In the genomic region with DNA sequence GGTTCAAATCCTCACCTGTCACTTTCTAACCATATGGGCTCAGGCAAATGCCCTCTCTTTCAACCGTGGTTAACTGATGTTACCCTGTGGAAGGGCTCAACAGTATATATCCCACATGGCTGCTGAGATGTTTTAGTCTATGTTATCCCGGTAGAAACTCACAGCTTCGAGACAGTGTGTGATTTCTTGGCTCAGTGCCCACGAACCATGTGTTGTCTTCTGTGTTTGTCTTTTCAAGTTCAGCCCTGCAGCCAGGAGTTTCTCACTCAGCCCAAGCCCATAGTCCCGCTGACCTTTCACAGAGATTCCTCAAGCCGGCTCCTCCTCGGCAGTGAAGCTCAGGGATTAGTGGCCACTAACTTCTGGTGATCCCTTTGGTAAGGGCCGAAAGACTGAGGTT, we compare ENCODE assay signal across 28 mouse cellular contexts.
DNase-seq lines count a peak whose midpoint lies in the region; ATAC-seq and TF ChIP-seq lines count a peak whose summit lies in the region.
"Had no signal": no experiment of that assay in that cellular context is flagged by ENCODE, and none has a peak within 500 bp of the region (broad histone marks: within the 10 kb centered on the region; RNA-seq: fewer than 3 reads in every experiment).

No protein-coding gene starts in this region.

- no peak overlapping the region for H3K9ac ChIP-seq in forebrain, embryonic 14.5 days (ENCODE audit: low read length)
- no peak overlapping the region for H3K9ac ChIP-seq in forebrain, embryonic 15.5 days (replicated peaks)
- no peak overlapping the region for H3K9ac ChIP-seq in kidney, embryonic 14.5 days (ENCODE audit: low read depth, low read length)
- H3K9ac ChIP-seq: embryonic facial prominence, embryonic 12.5 days; forebrain, embryonic 12.5 days; hindbrain, embryonic 15.5 days; intestine, embryonic 15.5 days; limb, embryonic 12.5 days; liver, postnatal 0 days; midbrain, embryonic 12.5 days had no signal

- no peak for TF ChIP-seq CTCF in brain, embryonic 14.5 days (IDR thresholded peaks at IDR 0.05; ENCODE audit: borderline replicate concordance, extremely low read depth, insufficient read depth, insufficient read length)

- TF ChIP-seq POLR2A in brain, embryonic 14.5 days (IDR thresholded peaks at IDR 0.05; ENCODE audit: borderline replicate concordance, extremely low read depth, insufficient read depth, insufficient read length, poor library complexity, severe bottlenecking) = no peak

- no peaks in the 10 kb centered on the region for H3K4me1 ChIP-seq in forebrain, embryonic 14.5 days (ENCODE audit: control insufficient read depth, insufficient read depth, low read length)
- no peaks in the 10 kb centered on the region for H3K4me1 ChIP-seq in forebrain, embryonic 15.5 days
- H3K4me1 ChIP-seq in kidney, embryonic 14.5 days (ENCODE audit: control insufficient read depth, insufficient read depth, low read length) = no peaks in the 10 kb centered on the region
- H3K4me1 ChIP-seq: forebrain, embryonic 12.5 days; hindbrain, embryonic 15.5 days; intestine, embryonic 15.5 days; midbrain, embryonic 12.5 days had no signal

- ATAC-seq in forebrain, embryonic 14.5 days = peak; percentile 45; the same call in 1 of the 2 replicates
- ATAC-seq in forebrain, embryonic 15.5 days (replicated peaks) = no peak; the same call in 1 of the 2 replicates
- 0 out of 2 replicates have a peak, but pooled peaks have one; percentile 44 for ATAC-seq in kidney, embryonic 14.5 days (ENCODE audit: low FRiP score, low TSS enrichment)
- ATAC-seq in megakaryocyte progenitor cell, adult 5-6 weeks (replicated peaks; ENCODE audit: poor library complexity) = no peak
- ATAC-seq: intestine, embryonic 15.5 days; liver, postnatal 0 days; Patski had no signal

- H3K27me3 ChIP-seq in forebrain, embryonic 14.5 days (replicated peaks; ENCODE audit: control insufficient read depth, insufficient read depth, low read length) = no peaks in the 10 kb centered on the region
- no peaks in the 10 kb centered on the region for H3K27me3 ChIP-seq in forebrain, embryonic 15.5 days
- no peaks in the 10 kb centered on the region for H3K27me3 ChIP-seq in kidney, embryonic 14.5 days (ENCODE audit: control insufficient read depth, insufficient read depth, low read length)
- H3K27me3 ChIP-seq: CH12.LX; embryonic facial prominence, embryonic 12.5 days; forebrain, embryonic 12.5 days; hindbrain, embryonic 15.5 days; intestine, embryonic 15.5 days; Patski had no signal

- no peaks in the 10 kb centered on the region for H3K36me3 ChIP-seq in forebrain, embryonic 14.5 days (ENCODE audit: control insufficient read depth, insufficient read depth, low read length)
- no peaks in the 10 kb centered on the region for H3K36me3 ChIP-seq in forebrain, embryonic 15.5 days
- H3K36me3 ChIP-seq in kidney, embryonic 14.5 days (ENCODE audit: control insufficient read depth, insufficient read depth, low read length) = no peaks in the 10 kb centered on the region
- H3K36me3 ChIP-seq: embryonic facial prominence, embryonic 12.5 days; forebrain, embryonic 12.5 days; G1E; hindbrain, embryonic 15.5 days; intestine, embryonic 15.5 days; limb, embryonic 12.5 days; midbrain, embryonic 12.5 days had no signal

- no peak overlapping the region for H3K4me2 ChIP-seq in forebrain, embryonic 14.5 days (ENCODE audit: low read length)
- no peak overlapping the region for H3K4me2 ChIP-seq in forebrain, embryonic 15.5 days (replicated peaks)
- no peak overlapping the region for H3K4me2 ChIP-seq in kidney, embryonic 14.5 days (replicated peaks; ENCODE audit: low read depth, low read length)
- H3K4me2 ChIP-seq: embryonic facial prominence, embryonic 12.5 days; forebrain, embryonic 12.5 days; hindbrain, embryonic 15.5 days; intestine, embryonic 15.5 days; limb, embryonic 12.5 days; liver, embryonic 11.5 days; midbrain, embryonic 12.5 days had no signal

- DNase-seq in forebrain, embryonic 14.5 days (ENCODE audit: low spot score) = peak; percentile 50
- DNase-seq in kidney, adult 11 months = no peak
- peak; percentile 30 for DNase-seq in right cerebral cortex, postnatal 14 days
- DNase-seq in right cerebral cortex, adult 18-20 months = no peak
- peak; percentile 64 for DNase-seq in brain, embryonic 14.5 days (ENCODE audit: low read depth)
- DNase-seq: adrenal gland, adult 8-10 months; B cell, adult 2 months; gastrocnemius, adult 2 months; kidney, adult 9 months; kidney, postnatal 4 days; liver, postnatal 0 days; lung, postnatal 10 days; thymus, adult 18-20 months; thymus, postnatal 36 days had no signal

- no peak overlapping the region for H3K4me3 ChIP-seq in forebrain, embryonic 14.5 days (ENCODE audit: low read depth, low read length)
- no peak overlapping the region for H3K4me3 ChIP-seq in forebrain, embryonic 15.5 days
- H3K4me3 ChIP-seq in kidney, embryonic 14.5 days (ENCODE audit: low read length) = no peak overlapping the region
- H3K4me3 ChIP-seq: embryonic facial prominence, embryonic 12.5 days; erythroblast, embryonic 14.5 days; forebrain, embryonic 12.5 days; gastrocnemius, adult 2 months; hindbrain, embryonic 15.5 days; intestine, embryonic 15.5 days; limb, embryonic 12.5 days; midbrain, embryonic 12.5 days had no signal

- H3K9me3 ChIP-seq in forebrain, embryonic 14.5 days (replicated peaks; ENCODE audit: control insufficient read depth, low read length) = no peaks in the 10 kb centered on the region
- no peaks in the 10 kb centered on the region for H3K9me3 ChIP-seq in forebrain, embryonic 15.5 days
- H3K9me3 ChIP-seq in kidney, embryonic 14.5 days (ENCODE audit: control insufficient read depth, low read length) = no peaks in the 10 kb centered on the region
- H3K9me3 ChIP-seq: embryonic facial prominence, embryonic 12.5 days; forebrain, embryonic 12.5 days; G1E; hindbrain, embryonic 15.5 days; intestine, embryonic 15.5 days; limb, embryonic 12.5 days; midbrain, embryonic 12.5 days had no signal

- WGBS in forebrain, embryonic 14.5 days = 46% methylated on average over 8 of the region's 8 CpGs
- WGBS in forebrain, embryonic 15.5 days = 46% methylated on average over 8 of the region's 8 CpGs
- 66% methylated on average over 8 of the region's 8 CpGs for WGBS in kidney, embryonic 14.5 days

- H3K27ac ChIP-seq in forebrain, embryonic 14.5 days (ENCODE audit: low read depth, low read length) = no peak overlapping the region
- H3K27ac ChIP-seq in forebrain, embryonic 15.5 days (replicated peaks) = no peak overlapping the region
- no peak overlapping the region for H3K27ac ChIP-seq in kidney, embryonic 14.5 days (ENCODE audit: low read depth, low read length)
- H3K27ac ChIP-seq: embryonic facial prominence, embryonic 12.5 days; forebrain, embryonic 12.5 days; gastrocnemius, adult 2 months; hindbrain, embryonic 15.5 days; intestine, embryonic 15.5 days; limb, embryonic 12.5 days; midbrain, embryonic 12.5 days had no signal

Comparison
In these comparisons a context has a peak if more than half of its experiments do, and no peak if none do; other contexts are left out.
1. ATAC-seq: peak in forebrain, embryonic 14.5 days (single experiment) and kidney, embryonic 14.5 days (single experiment); none in forebrain, embryonic 15.5 days (single experiment) and megakaryocyte progenitor cell, adult 5-6 weeks (single experiment).
2. DNase-seq: peak in forebrain, embryonic 14.5 days (single experiment), right cerebral cortex, postnatal 14 days (single experiment) and brain, embryonic 14.5 days (single experiment); none in kidney, adult 11 months (single experiment) and right cerebral cortex, adult 18-20 months (single experiment).